Mouse (Mus musculus) kidney, postnatal 0 days (tissue): ENCODE results near the gene Nrp2. TPM values are rescaled to one million over a fixed set of nuclear protein-coding genes. Genes with fewer than 3 reads are reported as not detected.
A peak's percentile ranks its signal among the peaks of the same experiment; 100 is the strongest.

Experiments
- ATAC-seq: fragments of 200-750 bp; cut with Nextera tagmentation; replicated peaks from 2 replicates; pipeline ENCODE4 v1.8.0; 2017; ENCODE audit warnings: low read depth, moderate number of reproducible peaks, moderate TSS enrichment, moderate library complexity; ENCODE audit not compliant: low FRiP score
- DNase-seq: peaks from one replicate; pipeline ENCODE4 v3.0.0-alpha.2; 2016; ENCODE audit warnings: low spot score
- H3K27ac ChIP-seq: fragments of 300-500 bp; sonication (generic); 2 replicates; pipeline ENCODE4 v1.5.1; 2014; ENCODE audit warnings: mild to moderate bottlenecking
- H3K27me3 ChIP-seq: fragments of 300-500 bp; sonication (generic); 2 replicates; pipeline ENCODE4 v1.6.1; 2014; ENCODE audit warnings: low read length, mixed read lengths; ENCODE audit not compliant: insufficient read depth
- H3K36me3 ChIP-seq: fragments of 300-500 bp; sonication (generic); 2 replicates; pipeline ENCODE4 v1.6.1; 2014; ENCODE audit warnings: low read length, mixed read lengths; ENCODE audit not compliant: insufficient read depth
- H3K4me1 ChIP-seq: fragments of 300-500 bp; sonication (generic); replicated peaks from 2 replicates; pipeline ENCODE4 v1.6.1; 2014; ENCODE audit warnings: antibody characterized with exemption, low read length, mixed read lengths; ENCODE audit not compliant: insufficient read depth
- H3K4me2 ChIP-seq: fragments of 300-500 bp; sonication (generic); 2 replicates; pipeline ENCODE4 v1.6.1; 2014; ENCODE audit warnings: mild to moderate bottlenecking, low read length, moderate library complexity, mixed read lengths
- H3K4me3 ChIP-seq: fragments of 300-500 bp; sonication (generic); replicated peaks from 2 replicates; pipeline ENCODE4 v1.5.1; 2014; ENCODE audit warnings: low read depth, low read length
- H3K9ac ChIP-seq: fragments of 300-500 bp; sonication (generic); 2 replicates; pipeline ENCODE4 v1.6.1; 2014; ENCODE audit warnings: low read depth, low read length
- H3K9me3 ChIP-seq: fragments of 300-500 bp; sonication (generic); replicated peaks from 2 replicates; pipeline ENCODE4 v1.6.1; 2016; ENCODE audit warnings: low read length, inconsistent platforms, mixed read lengths
- CTCF ChIP-seq: IDR thresholded peaks from 2 replicates; pipeline ENCODE4 v1.5.1; 2016; ENCODE audit warnings: antibody characterized with exemption, low read depth, mild to moderate bottlenecking, moderate library complexity
- WGBS: fragments of 180-500 bp; shearing (Covaris S2); extraction: QIAGEN DNeasy Blood & Tissue Kit; methylation state at CpG from one replicate; pipeline ENCODE4 v1.1.7; 2014; 5-methylcytosine and 5-hydroxymethylcytosine counted together
- polyA plus RNA-seq: library from polyadenylated mRNA; unstranded; fragments of >200 nt; fragmentation: Nextera tagmentation; extraction: Ambion mirVana; gene quantifications from 2 replicates; pipeline ENCODE4 v1.2.1, GENCODE M21; 2015

Gene Nrp2
- polyA plus RNA-seq, 1 experiment from 2014 or later = 5.6 TPM

DNA sequence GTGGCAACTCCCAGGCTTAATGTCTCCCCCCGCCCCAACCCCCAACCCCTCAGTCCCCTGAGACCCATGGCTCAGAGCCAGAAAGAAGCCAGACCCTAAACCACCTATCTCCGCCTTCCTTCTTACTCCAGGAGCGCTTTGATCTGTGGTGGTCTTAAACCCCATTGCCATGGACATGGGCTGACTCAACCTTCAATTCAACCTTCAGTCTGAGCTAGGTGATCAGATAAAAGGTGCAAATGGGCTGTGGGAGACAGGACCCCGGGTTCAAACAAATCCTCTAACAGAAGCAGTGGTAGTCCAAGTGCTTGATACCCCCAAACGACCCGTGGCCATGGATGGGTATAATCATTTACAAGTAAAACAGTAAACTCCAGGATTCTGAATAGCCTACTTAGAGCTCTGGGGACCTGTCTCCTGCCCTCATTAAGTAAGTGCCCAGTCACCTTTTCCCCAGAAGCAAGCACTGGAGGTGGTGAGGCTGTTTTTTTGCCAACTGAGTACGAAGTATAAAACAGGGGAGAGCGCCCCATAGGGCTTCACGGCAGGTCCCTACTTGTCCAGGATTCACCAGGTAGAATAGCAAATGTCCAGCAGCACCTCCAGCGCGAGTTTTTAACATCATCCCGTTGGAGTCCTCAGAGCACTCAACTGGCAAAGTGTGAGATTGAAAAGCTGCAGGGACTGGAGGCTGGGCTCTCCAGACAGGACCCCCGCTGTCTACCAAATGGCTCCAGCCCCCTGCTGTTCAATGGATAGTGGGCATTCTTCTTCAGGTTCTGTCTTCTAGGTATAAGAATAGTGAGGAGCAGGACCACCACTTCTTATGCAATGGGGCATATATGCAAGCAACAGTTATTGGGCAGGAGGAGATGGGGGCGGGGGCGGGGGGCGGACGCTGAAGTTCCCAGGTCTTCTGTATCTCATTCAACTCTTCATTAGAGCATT lies 5.1 kb downstream of the Nrp2 start:
- H3K27ac ChIP-seq = no peak overlapping the region
- ATAC-seq = no peak
- peak overlapping the region; percentile 72 for H3K4me2 ChIP-seq
- H3K4me1 ChIP-seq = peaks cover 24% of the 10 kb centered on the region
- 20% methylated on average over 17 of the region's 17 CpGs for WGBS
- H3K9ac ChIP-seq = peak overlapping the region; percentile 64; the same call in 1 of the 2 replicates
- peak overlapping the region; percentile 52 for H3K4me3 ChIP-seq
- DNase-seq = no peak
- H3K9me3 ChIP-seq = no peaks in the 10 kb centered on the region
- H3K36me3 ChIP-seq = no peaks in the 10 kb centered on the region
- peaks cover 14% of the 10 kb centered on the region; the same call in 1 of the 2 replicates for H3K27me3 ChIP-seq
- no peak for TF ChIP-seq CTCF

DNA sequence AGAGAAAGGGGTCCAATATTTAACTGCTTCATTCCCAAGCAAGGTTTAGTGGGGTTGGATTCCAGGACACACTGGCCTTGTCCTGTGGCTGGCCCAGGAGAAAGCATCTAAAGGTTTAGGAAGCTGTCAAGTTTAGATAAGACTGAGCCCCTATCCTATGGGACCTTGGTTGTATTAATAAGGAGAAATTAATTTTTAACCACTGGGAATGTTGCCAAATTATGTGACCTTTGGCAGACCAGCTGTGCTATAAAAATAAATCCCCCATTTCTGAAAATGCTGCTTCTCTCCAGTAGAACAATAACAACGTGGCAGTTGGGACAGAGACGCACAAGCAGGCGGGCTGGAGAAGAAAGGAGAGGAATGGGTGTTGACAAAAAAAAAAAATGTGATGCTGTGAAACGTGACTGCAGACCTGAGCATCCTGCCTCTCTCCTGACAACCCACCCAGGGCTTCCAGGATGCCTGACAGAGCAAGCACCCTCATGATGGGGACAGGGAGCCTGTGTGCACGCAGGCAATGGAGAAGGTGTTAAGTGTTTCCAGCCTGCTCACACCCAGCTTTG lies 6.8 kb downstream of the Nrp2 start:
- no peak for TF ChIP-seq CTCF
- Histone ChIP-seq H3K27me3 (peaks cover 12% of the 10 kb centered on the region; the same call in 1 of the 2 replicates), H3K9me3 (no peaks in the 10 kb centered on the region), H3K36me3 (no peaks in the 10 kb centered on the region), H3K27ac (no peak overlapping the region), H3K4me3 (no peak overlapping the region), H3K4me2 (no peak overlapping the region), H3K4me1 (peaks cover 24% of the 10 kb centered on the region), H3K9ac (no peak overlapping the region)
- WGBS = 42% methylated on average over 5 of the region's 5 CpGs
- no peak for ATAC-seq
- DNase-seq = peak; percentile 54

DNA sequence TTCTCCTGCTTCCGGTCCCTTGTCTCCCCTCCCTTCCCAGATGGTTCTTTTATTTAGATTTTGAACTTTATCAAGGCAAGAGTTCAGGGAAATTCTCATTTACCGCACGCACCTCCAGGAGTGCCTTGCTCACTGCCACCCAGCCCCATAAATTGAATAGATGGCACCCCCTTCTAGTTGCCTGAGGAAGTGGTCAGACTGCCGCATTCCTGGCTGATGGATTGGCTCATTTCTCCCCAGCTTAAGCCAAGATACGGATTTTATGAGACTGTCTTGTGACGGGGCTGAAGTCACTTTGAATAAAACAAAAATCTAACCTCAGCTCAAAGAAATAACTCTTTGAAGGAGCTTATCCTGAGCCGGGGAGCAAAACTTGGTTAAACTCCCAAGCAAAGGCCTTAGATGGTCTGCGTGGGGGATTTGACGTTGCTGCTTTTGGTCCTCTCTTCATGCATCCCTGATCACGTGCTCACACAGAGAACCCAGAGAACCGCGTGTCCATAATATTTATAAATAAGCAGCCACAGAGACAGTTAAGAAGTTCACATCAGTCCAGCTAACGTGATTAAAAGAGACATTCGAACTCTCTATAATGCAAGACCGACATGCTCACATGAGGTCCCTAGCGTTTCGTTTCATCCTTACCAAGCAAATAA lies 10.1 kb downstream of the Nrp2 start:
- H3K9ac ChIP-seq = no peak overlapping the region
- H3K27me3 ChIP-seq = no peaks in the 10 kb centered on the region
- no peak for TF ChIP-seq CTCF
- no peaks in the 10 kb centered on the region for H3K36me3 ChIP-seq
- no peak for ATAC-seq
- H3K9me3 ChIP-seq = no peaks in the 10 kb centered on the region
- no peak overlapping the region for H3K4me3 ChIP-seq
- 59% methylated on average over 17 of the region's 17 CpGs for WGBS
- DNase-seq = no peak
- peaks cover 5% of the 10 kb centered on the region for H3K4me1 ChIP-seq
- H3K27ac ChIP-seq = no peak overlapping the region
- no peak overlapping the region for H3K4me2 ChIP-seq

DNA sequence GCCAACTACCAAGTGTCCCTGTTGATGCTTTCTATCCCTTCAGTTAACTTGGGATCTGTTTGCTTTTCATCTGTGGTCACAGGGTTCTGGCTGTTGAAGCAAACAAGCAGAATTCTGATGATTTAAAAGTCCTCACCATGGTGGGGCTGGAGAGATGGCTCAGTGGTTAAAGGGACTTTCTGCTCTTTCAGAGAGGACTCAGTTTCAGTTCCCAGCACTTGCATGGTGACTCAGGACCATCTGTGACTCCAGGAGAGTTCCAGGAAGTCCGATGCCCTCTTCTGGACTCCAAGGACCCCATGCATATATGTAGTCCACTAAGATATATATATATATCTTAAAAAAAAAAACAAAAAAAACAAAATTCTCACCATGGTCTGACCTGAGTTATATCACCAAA lies 11.9 kb downstream of the Nrp2 start:
- no peaks in the 10 kb centered on the region for H3K9me3 ChIP-seq
- H3K36me3 ChIP-seq = no peaks in the 10 kb centered on the region
- H3K4me2 ChIP-seq = no peak overlapping the region
- no peak overlapping the region for H3K4me3 ChIP-seq
- DNase-seq (no peak), ATAC-seq (no peak)
- H3K27ac ChIP-seq = no peak overlapping the region
- 100% methylated on average over 1 of the region's 1 CpGs for WGBS
- no peak for TF ChIP-seq CTCF
- no peaks in the 10 kb centered on the region for H3K27me3 ChIP-seq
- peaks cover 4% of the 10 kb centered on the region; the same call in 1 of the 2 replicates for H3K4me1 ChIP-seq
- no peak overlapping the region for H3K9ac ChIP-seq

DNA sequence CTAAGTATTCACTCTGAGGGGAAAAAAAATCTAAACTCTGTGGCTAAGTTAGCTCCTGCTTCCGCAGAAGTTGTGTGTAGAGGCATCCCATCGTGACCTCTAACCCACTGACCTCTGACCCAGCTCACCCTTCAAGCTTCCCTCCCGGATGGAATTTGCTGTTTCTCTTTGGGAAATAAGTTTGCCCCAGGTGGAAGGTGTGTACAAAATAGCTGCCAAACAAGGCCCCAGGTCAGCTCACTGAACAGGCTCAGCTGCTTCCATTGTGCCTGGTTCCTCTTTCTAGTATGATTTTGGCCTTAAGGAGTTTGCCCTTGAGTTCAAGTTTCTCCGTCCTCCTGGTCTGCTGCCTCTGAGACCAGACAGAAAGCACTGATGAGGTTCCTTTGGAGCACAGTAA lies 12.6 kb downstream of the Nrp2 start:
- DNase-seq (no peak), ATAC-seq (no peak)
- Histone ChIP-seq H3K4me2 (no peak overlapping the region), H3K9me3 (no peaks in the 10 kb centered on the region), H3K4me3 (no peak overlapping the region), H3K27me3 (no peaks in the 10 kb centered on the region), H3K27ac (no peak overlapping the region), H3K36me3 (no peaks in the 10 kb centered on the region), H3K9ac (no peak overlapping the region), H3K4me1 (no peaks in the 10 kb centered on the region; the same call in 1 of the 2 replicates)
- TF ChIP-seq CTCF = no peak
- WGBS = 49% methylated on average over 4 of the region's 4 CpGs

DNA sequence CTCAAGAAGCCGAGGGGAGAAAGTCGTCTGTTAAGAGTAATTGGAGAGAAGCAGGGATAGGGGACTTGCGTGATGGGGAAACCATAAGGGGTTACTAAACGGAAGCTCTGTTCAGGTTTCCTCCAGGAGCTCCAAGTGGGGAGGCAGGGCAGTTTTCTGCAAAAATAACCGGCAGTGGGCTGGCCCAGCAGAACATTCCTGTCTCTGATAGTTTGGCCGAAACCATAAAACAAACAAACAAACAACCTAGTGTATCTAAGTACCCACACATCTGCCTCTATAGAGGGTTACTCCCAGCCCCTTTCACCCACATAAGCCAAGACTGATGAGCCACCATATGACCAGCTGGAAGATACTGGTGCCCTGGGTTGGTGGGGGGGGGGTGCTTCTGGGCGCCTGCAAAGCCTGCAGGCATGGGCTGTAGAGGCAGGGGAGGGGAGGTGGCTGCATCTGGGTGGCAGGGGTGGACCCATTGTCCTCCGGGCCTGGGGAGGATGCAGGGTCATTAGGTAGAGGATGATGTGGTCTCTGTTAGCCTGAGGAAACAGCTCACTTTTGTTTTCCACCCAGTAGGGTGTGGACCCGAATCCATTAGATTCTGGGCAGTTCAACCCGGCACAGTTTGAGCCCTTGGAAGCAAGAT lies 13.9 kb downstream of the Nrp2 start:
- H3K36me3 ChIP-seq = no peaks in the 10 kb centered on the region
- no peak for ATAC-seq
- WGBS = 29% methylated on average over 10 of the region's 10 CpGs
- no peaks in the 10 kb centered on the region for H3K9me3 ChIP-seq
- H3K4me2 ChIP-seq = no peak overlapping the region
- no peak for TF ChIP-seq CTCF
- H3K4me3 ChIP-seq = no peak overlapping the region
- DNase-seq = no peak
- H3K27ac ChIP-seq = no peak overlapping the region; the same call in 1 of the 2 replicates
- H3K9ac ChIP-seq = no peak overlapping the region
- H3K27me3 ChIP-seq = no peaks in the 10 kb centered on the region
- no peaks in the 10 kb centered on the region; the same call in 1 of the 2 replicates for H3K4me1 ChIP-seq
